ENCODE assay signal across 8 mouse cellular contexts in the genomic region with DNA sequence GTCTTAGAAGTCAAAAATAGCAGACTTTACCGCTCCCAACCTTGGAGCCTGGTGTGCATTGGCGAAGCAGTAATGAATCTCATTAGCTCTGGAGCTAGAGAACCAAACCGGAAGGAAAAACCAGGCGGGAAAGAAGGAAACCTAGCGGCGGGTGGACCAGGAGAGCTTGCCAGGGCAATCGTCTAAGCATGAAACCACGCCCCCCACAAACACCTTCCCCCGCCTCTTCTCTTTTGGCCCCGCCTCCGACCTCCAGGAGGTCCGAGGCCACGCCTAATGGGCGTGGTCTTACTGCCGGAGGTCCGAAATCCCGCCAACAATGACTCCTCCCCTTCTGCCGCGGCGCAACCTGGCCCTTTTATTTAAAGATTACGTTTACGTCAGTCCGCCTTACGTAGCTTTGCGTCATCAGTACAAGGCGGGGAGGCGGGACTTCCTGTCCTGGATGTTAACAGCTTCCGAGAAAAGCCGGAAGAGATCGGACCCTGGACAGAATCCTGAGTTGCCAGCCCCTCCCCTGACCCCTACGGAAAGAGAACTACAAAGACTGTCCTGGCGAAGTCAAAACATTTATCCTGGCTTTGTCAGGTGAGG. TPM values are rescaled to one million over a fixed set of nuclear protein-coding genes. Genes with fewer than 3 reads are reported as not detected.
DNase-seq lines count a peak whose midpoint lies in the region; ATAC-seq and TF ChIP-seq lines count a peak whose summit lies in the region.

Tmub2 (plus strand) TSS at position 431 of the 594 bp plus-strand sequence.

- H3K4me1 ChIP-seq in forebrain, embryonic 10.5 days = peaks cover 22% of the 10 kb centered on the region
- peaks cover 14% of the 10 kb centered on the region for H3K4me1 ChIP-seq in heart, embryonic 15.5 days (replicated peaks)
- H3K4me1 ChIP-seq in liver, embryonic 14.5 days (replicated peaks; ENCODE audit: control insufficient read depth in 2 of 2, insufficient read depth in 2 of 2, low read length in 1 of 2) = peaks cover 9 to 24% of the 10 kb centered on the region in 2 experiments
- peaks cover 10% of the 10 kb centered on the region for H3K4me1 ChIP-seq in neural tube, embryonic 11.5 days (ENCODE audit: control insufficient read depth, insufficient read depth, low read length)
- no peaks in the 10 kb centered on the region for H3K4me1 ChIP-seq in stomach, postnatal 0 days (replicated peaks; ENCODE audit: control insufficient read depth, insufficient read depth)

- DNase-seq in CD8-positive naive resting alpha-beta T cell, adult 2 months (ENCODE audit: low read depth in 2 of 2, low spot score in 2 of 2) = peak; percentile 90 to 93
- peak; percentile 98 for DNase-seq in c-Kit-positive CD71-negative TER-119-negative erythroid progenitor cells, embryonic 14.5 days (ENCODE audit: low read depth)
- peak; percentile 97 for DNase-seq in forebrain, embryonic 10.5 days (ENCODE audit: extremely low spot score, low spot score)
- peak; percentile 99 to 100 for DNase-seq in kidney, postnatal 25 days
- peak; percentile 98 to 99 (median 99) for DNase-seq in liver, embryonic 14.5 days (ENCODE audit: low read depth in 3 of 3, low spot score in 3 of 3)
- peak; percentile 98 for DNase-seq in neural tube, embryonic 11.5 days (ENCODE audit: low spot score)
- DNase-seq in stomach, postnatal 0 days (ENCODE audit: low spot score) = peak; percentile 98

- no peak; the same call in 1 of the 2 replicates for TF ChIP-seq CTCF in liver, embryonic 14.5 days (IDR thresholded peaks at IDR 0.05; ENCODE audit: low read depth)
- TF ChIP-seq CTCF in stomach, postnatal 0 days (IDR thresholded peaks at IDR 0.05; ENCODE audit: low read depth) = peak; percentile 17

- H3K9me3 ChIP-seq in forebrain, embryonic 10.5 days = no peaks in the 10 kb centered on the region
- H3K9me3 ChIP-seq in heart, embryonic 15.5 days (replicated peaks) = no peaks in the 10 kb centered on the region
- H3K9me3 ChIP-seq in liver, embryonic 14.5 days (ENCODE audit: control insufficient read depth, low read length) = no peaks in the 10 kb centered on the region
- H3K9me3 ChIP-seq in neural tube, embryonic 11.5 days (ENCODE audit: control insufficient read depth, low read length) = no peaks in the 10 kb centered on the region
- no peaks in the 10 kb centered on the region for H3K9me3 ChIP-seq in stomach, postnatal 0 days (ENCODE audit: control insufficient read depth, low read length)

- peak within 1 kb of the TSS; percentile 89 for H3K4me3 ChIP-seq in forebrain, embryonic 10.5 days
- peak within 1 kb of the TSS; percentile 91 for H3K4me3 ChIP-seq in heart, embryonic 15.5 days
- H3K4me3 ChIP-seq in liver, embryonic 14.5 days (ENCODE audit: insufficient read depth in 1 of 2, low read depth in 2 of 2, low read length in 2 of 2) = peak within 1 kb of the TSS; percentile 78 to 81
- H3K4me3 ChIP-seq in neural tube, embryonic 11.5 days (ENCODE audit: low read depth, low read length) = peak within 1 kb of the TSS; percentile 83
- H3K4me3 ChIP-seq in stomach, postnatal 0 days (ENCODE audit: low read depth, low read length) = peak within 1 kb of the TSS; percentile 71

- peaks cover 25% of the 10 kb centered on the region for H3K36me3 ChIP-seq in forebrain, embryonic 10.5 days (replicated peaks)
- peaks cover 13% of the 10 kb centered on the region for H3K36me3 ChIP-seq in heart, embryonic 15.5 days
- H3K36me3 ChIP-seq in liver, embryonic 14.5 days (replicated peaks; ENCODE audit: control insufficient read depth, insufficient read depth, low read depth) = peaks cover 2% of the 10 kb centered on the region
- peaks cover 4% of the 10 kb centered on the region; the same call in 1 of the 2 replicates for H3K36me3 ChIP-seq in neural tube, embryonic 11.5 days (ENCODE audit: control insufficient read depth, insufficient read depth, low read length)
- H3K36me3 ChIP-seq in stomach, postnatal 0 days (ENCODE audit: control insufficient read depth, insufficient read depth, low read length) = peaks cover 7% of the 10 kb centered on the region

- no peak for TF ChIP-seq EP300 in liver, embryonic 14.5 days (IDR thresholded peaks at IDR 0.05; ENCODE audit: low read depth)
- no peak for TF ChIP-seq EP300 in stomach, postnatal 0 days (optimal IDR thresholded peaks at IDR 0.05)

- WGBS in forebrain, embryonic 10.5 days = under 1% methylated on average over 32 of the region's 32 CpGs
- under 1% methylated on average over 32 of the region's 32 CpGs for WGBS in heart, embryonic 15.5 days
- under 1% methylated on average over 32 of the region's 32 CpGs for WGBS in liver, embryonic 14.5 days (ENCODE audit: insufficient replicate concordance)
- WGBS in neural tube, embryonic 11.5 days = under 1% methylated on average over 32 of the region's 32 CpGs
- under 1% methylated on average over 32 of the region's 32 CpGs for WGBS in stomach, postnatal 0 days

- peak; percentile 93 for ATAC-seq in heart, embryonic 15.5 days (replicated peaks; ENCODE audit: insufficient number of reproducible peaks, insufficient read depth, low FRiP score, low read depth)
- ATAC-seq in liver, embryonic 14.5 days (ENCODE audit: insufficient read depth) = peak; percentile 89
- peak; percentile 86 for ATAC-seq in neural tube, embryonic 11.5 days (ENCODE audit: insufficient read depth, low FRiP score, low TSS enrichment)
- peak; percentile 91 for ATAC-seq in stomach, postnatal 0 days (ENCODE audit: low FRiP score, low TSS enrichment)

- H3K4me2 ChIP-seq in heart, embryonic 15.5 days = peak within 1 kb of the TSS; percentile 73
- peak within 1 kb of the TSS; percentile 69 for H3K4me2 ChIP-seq in liver, embryonic 14.5 days (ENCODE audit: low read depth)
- peak within 1 kb of the TSS; percentile 71 for H3K4me2 ChIP-seq in neural tube, embryonic 11.5 days (ENCODE audit: low read depth)
- H3K4me2 ChIP-seq in stomach, postnatal 0 days (replicated peaks; ENCODE audit: low read depth) = peak within 1 kb of the TSS; percentile 79

- peak within 1 kb of the TSS; percentile 89 for H3K9ac ChIP-seq in heart, embryonic 15.5 days
- H3K9ac ChIP-seq in liver, embryonic 14.5 days (replicated peaks) = peak within 1 kb of the TSS; percentile 88
- H3K9ac ChIP-seq in neural tube, embryonic 11.5 days (ENCODE audit: low read length) = peak within 1 kb of the TSS; percentile 67
- peak within 1 kb of the TSS; percentile 90 for H3K9ac ChIP-seq in stomach, postnatal 0 days (ENCODE audit: low read length)

- H3K27ac ChIP-seq in forebrain, embryonic 10.5 days = peak within 1 kb of the TSS; percentile 88
- H3K27ac ChIP-seq in heart, embryonic 15.5 days = peak within 1 kb of the TSS; percentile 84
- H3K27ac ChIP-seq in liver, embryonic 14.5 days = peak within 1 kb of the TSS; percentile 68
- 0 out of 2 replicates have a peak within 1 kb of the TSS, but pooled peaks have one; percentile 44 for H3K27ac ChIP-seq in neural tube, embryonic 11.5 days (ENCODE audit: low read depth, low read length)
- peak within 1 kb of the TSS; percentile 90 for H3K27ac ChIP-seq in stomach, postnatal 0 days (replicated peaks)

- H3K27me3 ChIP-seq in forebrain, embryonic 10.5 days (ENCODE audit: poor library complexity, severe bottlenecking) = no peaks in the 10 kb centered on the region
- no peaks in the 10 kb centered on the region for H3K27me3 ChIP-seq in heart, embryonic 15.5 days
- no peaks in the 10 kb centered on the region for H3K27me3 ChIP-seq in liver, embryonic 14.5 days (ENCODE audit: control insufficient read depth, insufficient read depth, low read length)
- no peaks in the 10 kb centered on the region for H3K27me3 ChIP-seq in neural tube, embryonic 11.5 days (ENCODE audit: control insufficient read depth, insufficient read depth, low read length)
- no peaks in the 10 kb centered on the region for H3K27me3 ChIP-seq in stomach, postnatal 0 days (ENCODE audit: control insufficient read depth, insufficient read depth, low read length)

RNA-seq across cellular contexts. Expression of gene Tmub2, which starts in this region (rescaled TPM):
- polyA plus RNA-seq in forebrain, embryonic 10.5 days (2016; fragmentation: Nextera tagmentation; extraction: Ambion mirVana) = 44.9 and 46.0 TPM in 2 replicates
- 36.4 and 43.1 TPM in 2 replicates for polyA plus RNA-seq in heart, embryonic 15.5 days (2015; fragmentation: Nextera tagmentation; extraction: Ambion mirVana)
- 19.1 and 19.8 TPM in 2 replicates for polyA plus RNA-seq in liver, embryonic 14.5 days (2012; rRNA removed)
- 19.3 and 24.7 TPM in 2 replicates for polyA plus RNA-seq in liver, embryonic 14.5 days (2014; fragmentation: Nextera tagmentation; extraction: Ambion mirVana)
- polyA plus RNA-seq in neural tube, embryonic 11.5 days (2014; fragmentation: Nextera tagmentation; extraction: Ambion mirVana) = 61.7 and 64.5 TPM in 2 replicates
- polyA plus RNA-seq in stomach, postnatal 0 days (2015; fragmentation: Nextera tagmentation; extraction: Ambion mirVana) = 30.3 and 31.3 TPM in 2 replicates

Comparison
In these comparisons a context has a peak if more than half of its experiments do, and no peak if none do; other contexts are left out.
1. Peak in every context shown above with its lines: DNase-seq, ATAC-seq, H3K4me3 ChIP-seq and H3K27ac ChIP-seq.